ENCODE assay signal across 27 mouse cellular contexts in the genomic region with DNA sequence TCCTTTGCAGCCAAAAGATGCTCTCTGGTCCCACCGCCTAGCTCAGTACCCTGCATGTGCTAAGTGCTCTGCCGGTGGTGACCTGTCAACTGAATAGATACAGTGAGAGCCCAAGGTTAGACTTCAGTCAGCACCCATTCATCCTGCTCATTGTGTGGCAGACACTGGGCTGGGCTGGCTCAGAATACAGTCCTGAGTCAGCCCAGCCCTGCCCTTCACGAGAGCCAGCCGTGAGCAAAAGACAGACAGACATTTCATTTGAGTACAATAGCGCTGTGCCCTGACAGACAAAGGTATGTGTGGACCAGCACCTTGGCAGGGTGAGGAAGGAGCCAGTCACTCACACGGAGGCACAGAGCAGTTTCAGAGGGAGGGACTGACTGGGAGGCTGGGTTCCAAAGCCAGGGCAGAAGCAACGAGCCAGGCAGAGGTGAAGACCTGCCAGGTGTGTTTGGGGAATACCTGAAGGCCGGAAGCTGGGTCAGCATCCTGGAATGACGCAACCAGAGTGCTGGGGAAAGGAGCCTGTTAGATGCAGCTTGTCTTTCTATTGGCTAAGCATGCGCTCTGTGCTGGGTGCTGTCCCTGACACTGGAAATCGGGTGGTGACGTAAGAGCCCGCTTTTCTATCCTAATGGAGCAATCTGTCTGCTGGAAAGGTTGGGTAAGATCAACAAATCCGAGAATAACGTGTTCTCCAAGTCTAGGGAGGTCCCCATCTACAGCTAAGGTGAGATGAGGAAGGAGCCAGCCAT. TPM values are rescaled to one million over a fixed set of nuclear protein-coding genes. Genes with fewer than 3 reads are reported as not detected.
DNase-seq lines count a peak whose midpoint lies in the region; ATAC-seq and TF ChIP-seq lines count a peak whose summit lies in the region.
"Had no signal": no experiment of that assay in that cellular context is flagged by ENCODE, and none has a peak within 500 bp of the region (broad histone marks: within the 10 kb centered on the region; RNA-seq: fewer than 3 reads in every experiment).

No protein-coding gene starts in this region.

- ATAC-seq in stomach, embryonic 16.5 days (ENCODE audit: insufficient read depth, low FRiP score): no peak
- ATAC-seq: forebrain, embryonic 16.5 days; intestine, embryonic 15.5 days; Patski had no signal

- no peak overlapping the region for H3K9ac ChIP-seq in stomach, embryonic 16.5 days (ENCODE audit: low read length)
- H3K9ac ChIP-seq: forebrain, embryonic 12.5 days; heart, embryonic 15.5 days; hindbrain, embryonic 14.5 days; intestine, embryonic 15.5 days had no signal

- no peaks in the 10 kb centered on the region for H3K27me3 ChIP-seq in E14TG2a.4 (ENCODE audit: insufficient read depth, low read length)
- H3K27me3 ChIP-seq in stomach, embryonic 16.5 days (ENCODE audit: control insufficient read depth, insufficient read depth, low read length): no peaks in the 10 kb centered on the region
- H3K27me3 ChIP-seq: forebrain, embryonic 12.5 days; intestine, embryonic 15.5 days; Patski had no signal

- no peak for TF ChIP-seq CTCF in E14TG2a.4 (conservative IDR thresholded peaks at IDR 0.05; ENCODE audit: low read length)

- no peak overlapping the region for H3K4me2 ChIP-seq in stomach, embryonic 16.5 days (ENCODE audit: low read depth, low read length)
- H3K4me2 ChIP-seq: forebrain, embryonic 12.5 days; heart, embryonic 11.5 days; heart, embryonic 15.5 days; hindbrain, embryonic 14.5 days; intestine, embryonic 15.5 days had no signal

- DNase-seq in adrenal gland, postnatal 14 days: peak; percentile 53
- no peak for DNase-seq in adrenal gland, postnatal 4 days (ENCODE audit: low spot score in 2 of 2)
- DNase-seq in R1 (ENCODE audit: low read depth, low spot score): peak; percentile 69
- DNase-seq in cerebellum, adult 8-10 months: no peak
- no peak for DNase-seq in heart, adult 8-10 months (ENCODE audit: low spot score)
- DNase-seq in cerebellum, adult 18-20 months: no peak
- DNase-seq: cerebellum, adult 11-12 months; cerebellum, postnatal 10 days; gastrocnemius, postnatal 25 days; heart, adult 18-20 months; heart, postnatal 14 days; kidney, adult 18-20 months had no signal

- H3K27ac ChIP-seq in stomach, embryonic 16.5 days (ENCODE audit: low read length): peak overlapping the region; percentile 4; the same call in 1 of the 2 replicates
- H3K27ac ChIP-seq: forebrain, embryonic 12.5 days; heart, embryonic 15.5 days; hindbrain, embryonic 14.5 days; intestine, embryonic 15.5 days had no signal

- peak overlapping the region; percentile 53 for H3K4me3 ChIP-seq in E14TG2a.4 (replicated peaks; ENCODE audit: low read length)
- no peak overlapping the region for H3K4me3 ChIP-seq in stomach, embryonic 16.5 days (replicated peaks; ENCODE audit: low read length)
- H3K4me3 ChIP-seq: forebrain, embryonic 12.5 days; heart, embryonic 15.5 days; intestine, embryonic 15.5 days had no signal

- peaks cover 98% of the 10 kb centered on the region for H3K4me1 ChIP-seq in E14TG2a.4 (replicated peaks; ENCODE audit: low read depth, low read length)
- H3K4me1 ChIP-seq in stomach, embryonic 16.5 days (ENCODE audit: control insufficient read depth, insufficient read depth, low read length): peaks cover 3% of the 10 kb centered on the region; the same call in 1 of the 2 replicates

- WGBS in stomach, embryonic 16.5 days: 51% methylated on average over 15 of the region's 15 CpGs

- no peaks in the 10 kb centered on the region for H3K36me3 ChIP-seq in E14TG2a.4 (ENCODE audit: insufficient read depth, low read length)
- no peaks in the 10 kb centered on the region for H3K36me3 ChIP-seq in stomach, embryonic 16.5 days (ENCODE audit: control insufficient read depth, insufficient read depth, low read length)
- H3K36me3 ChIP-seq: forebrain, embryonic 12.5 days; heart, embryonic 15.5 days; intestine, embryonic 15.5 days had no signal

- no peaks in the 10 kb centered on the region for H3K9me3 ChIP-seq in E14TG2a.4 (ENCODE audit: low read length)
- H3K9me3 ChIP-seq in stomach, embryonic 16.5 days (replicated peaks; ENCODE audit: control insufficient read depth, low read length): no peaks in the 10 kb centered on the region
- H3K9me3 ChIP-seq: forebrain, embryonic 12.5 days; heart, embryonic 15.5 days; intestine, embryonic 15.5 days had no signal

RNA-seq across cellular contexts. Expression of gene Krt42, which starts 8.2 kb away (rescaled TPM):
- total RNA-seq in adrenal gland, postnatal 14 days (2021): not detected in 2 replicates
- not detected for total RNA-seq in adrenal gland, postnatal 4 days (2021)
- not detected in 2 replicates for polyA plus RNA-seq in stomach, embryonic 16.5 days (2015; fragmentation: Nextera tagmentation; extraction: Ambion mirVana)
- not detected for total RNA-seq in heart, adult 8-10 months (2022)
- total RNA-seq: CH12.LX; gastrocnemius, adult 18-20 months; gastrocnemius, postnatal 25 days; heart, adult 18-20 months; heart, postnatal 14 days; hematopoietic stem cell, adult 5-6 weeks had no signal
- polyA plus RNA-seq: embryonic facial prominence, embryonic 11.5 days; forebrain, embryonic 12.5 days; forebrain, embryonic 16.5 days; heart, embryonic 15.5 days; hindbrain, embryonic 14.5 days; intestine, embryonic 15.5 days; kidney, embryonic 14.5 days had no signal

RNA-seq across cellular contexts. Expression of gene Krt17, which starts 17.1 kb away (rescaled TPM):
- total RNA-seq in adrenal gland, postnatal 14 days (2021): not detected in 2 replicates
- under 1 TPM; 0.25 to 0.31 TPM for total RNA-seq in adrenal gland, postnatal 4 days (2021)
- 34.0 and 45.6 TPM in 2 replicates for polyA plus RNA-seq in stomach, embryonic 16.5 days (2015; fragmentation: Nextera tagmentation; extraction: Ambion mirVana)
- not detected for total RNA-seq in heart, adult 8-10 months (2022)
- total RNA-seq: gastrocnemius, postnatal 25 days; hematopoietic stem cell, adult 5-6 weeks had no signal

RNA-seq across cellular contexts. Expression of gene Krt16, which starts 29.2 kb away (rescaled TPM):
- total RNA-seq in adrenal gland, postnatal 14 days (2021): not detected in 2 replicates
- not detected for total RNA-seq in adrenal gland, postnatal 4 days (2021)
- 1.6 and 2.2 TPM in 2 replicates for polyA plus RNA-seq in stomach, embryonic 16.5 days (2015; fragmentation: Nextera tagmentation; extraction: Ambion mirVana)
- total RNA-seq in heart, adult 8-10 months (2022): not detected
- total RNA-seq: gastrocnemius, adult 18-20 months; gastrocnemius, postnatal 25 days; heart, adult 18-20 months; heart, postnatal 14 days; hematopoietic stem cell, adult 5-6 weeks had no signal
- polyA plus RNA-seq: embryonic facial prominence, embryonic 11.5 days; forebrain, embryonic 12.5 days; forebrain, embryonic 16.5 days; frontal cortex, adult 2 months; heart, embryonic 11.5 days; heart, embryonic 15.5 days; hindbrain, embryonic 14.5 days; intestine, embryonic 15.5 days; kidney, embryonic 14.5 days; Patski had no signal

RNA-seq across cellular contexts. Expression of gene Eif1, which starts 41.8 kb away (rescaled TPM):
- total RNA-seq in adrenal gland, postnatal 14 days (2021): 987 and 1,021 TPM in 2 replicates
- total RNA-seq in adrenal gland, postnatal 4 days (2021): 100 to 1,000 TPM; 886 to 904 TPM
- polyA plus RNA-seq in stomach, embryonic 16.5 days (2015; fragmentation: Nextera tagmentation; extraction: Ambion mirVana): 1,614 and 1,638 TPM in 2 replicates
- 1,000 to 10,000 TPM; 1,527 to 1,967 (median 1,680) TPM for total RNA-seq in heart, adult 8-10 months (2022)

RNA-seq across cellular contexts. Expression of gene Gast, which starts 56.3 kb away (rescaled TPM):
- total RNA-seq in adrenal gland, postnatal 14 days (2021): not detected in 2 replicates
- total RNA-seq in adrenal gland, postnatal 4 days (2021): not detected
- 10.8 and 13.3 TPM in 2 replicates for polyA plus RNA-seq in stomach, embryonic 16.5 days (2015; fragmentation: Nextera tagmentation; extraction: Ambion mirVana)
- total RNA-seq in heart, adult 8-10 months (2022): not detected
- total RNA-seq: CH12.LX; gastrocnemius, adult 18-20 months; gastrocnemius, postnatal 25 days; heart, adult 18-20 months; heart, postnatal 14 days; hematopoietic stem cell, adult 5-6 weeks had no signal
- polyA plus RNA-seq: embryonic facial prominence, embryonic 11.5 days; forebrain, embryonic 16.5 days; frontal cortex, adult 2 months; heart, embryonic 11.5 days; heart, embryonic 15.5 days; kidney, embryonic 14.5 days; Patski had no signal

Comparison
In these comparisons a context has a peak if more than half of its experiments do, and no peak if none do; other contexts are left out.
1. DNase-seq: peak in adrenal gland, postnatal 14 days (single experiment) and R1 (single experiment); none in adrenal gland, postnatal 4 days (0 of 2), cerebellum, adult 8-10 months (single experiment), heart, adult 8-10 months (single experiment) and cerebellum, adult 18-20 months (0 of 2).